Mouse (Mus musculus) c-Kit-positive CD71-positive TER-119-positive erythroid progenitor cells, embryonic 14.5 days (primary cell): ENCODE data around the gene Eif2b4.

Experiments used
- DNase-seq: peaks from one replicate; pipeline ENCODE4 v3.0.0-alpha.2; 2013; ENCODE audit warnings: low spot score

Gene Eif2b4

GRCm38 (mm10) chr5:31154152-31154553, 39.1 kb downstream of the Eif2b4 start, which contains the start of gene Mpv17:
Gene Mpv17 (minus strand): TSS chr5:31154251.
- DNase-seq = peak; percentile 58

GRCm38 (mm10) chr5:31153516-31154151, 39.6 kb downstream of the Eif2b4 start:
- DNase-seq = no peak

GRCm38 (mm10) chr5:31151746-31152145, 41.5 kb downstream of the Eif2b4 start:
- no peak for DNase-seq

DNA sequence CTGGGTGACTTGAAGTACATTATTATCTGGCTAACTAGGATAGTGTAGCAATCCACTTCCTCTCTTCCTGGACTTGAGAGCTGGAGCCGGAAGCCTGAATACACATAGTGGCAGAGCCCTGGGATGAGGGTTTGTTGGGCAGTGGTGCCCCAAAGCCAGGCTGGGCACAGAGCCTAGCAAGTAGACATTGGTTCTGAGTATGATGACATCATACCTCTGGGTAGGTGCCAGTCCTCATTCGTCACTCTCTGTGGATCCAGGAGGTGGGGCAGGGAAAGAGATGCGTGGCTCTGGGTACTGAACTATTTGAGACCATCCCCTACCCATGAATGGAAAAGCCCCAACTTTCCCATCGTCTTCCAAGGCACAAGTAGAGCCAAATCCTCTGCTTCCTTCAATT, 43.4 kb downstream of the Eif2b4 start:
- DNase-seq = no peak

DNA sequence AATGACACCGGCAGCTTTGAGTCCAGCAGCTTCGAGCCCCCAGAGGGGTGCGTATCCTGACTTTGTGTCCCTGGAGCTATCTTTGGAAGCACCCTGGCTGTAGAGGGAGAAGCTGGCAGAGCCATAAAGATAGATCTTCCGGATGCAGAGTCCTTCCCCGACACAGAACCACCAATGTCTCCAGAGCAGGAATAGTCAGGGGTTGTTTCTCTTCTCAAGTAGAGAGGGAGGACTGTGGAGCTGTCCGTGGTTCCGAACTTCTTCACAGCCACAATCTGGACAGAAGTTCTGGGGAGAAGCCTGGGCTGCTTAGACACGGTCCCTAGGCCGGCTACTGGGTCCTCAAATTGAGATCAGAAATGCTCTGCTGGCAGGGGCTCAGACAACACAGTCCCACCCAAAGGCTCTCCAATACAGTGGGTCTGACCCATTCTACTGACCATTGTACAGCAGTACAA, 54.2 kb downstream of the Eif2b4 start:
- no peak for DNase-seq

DNA sequence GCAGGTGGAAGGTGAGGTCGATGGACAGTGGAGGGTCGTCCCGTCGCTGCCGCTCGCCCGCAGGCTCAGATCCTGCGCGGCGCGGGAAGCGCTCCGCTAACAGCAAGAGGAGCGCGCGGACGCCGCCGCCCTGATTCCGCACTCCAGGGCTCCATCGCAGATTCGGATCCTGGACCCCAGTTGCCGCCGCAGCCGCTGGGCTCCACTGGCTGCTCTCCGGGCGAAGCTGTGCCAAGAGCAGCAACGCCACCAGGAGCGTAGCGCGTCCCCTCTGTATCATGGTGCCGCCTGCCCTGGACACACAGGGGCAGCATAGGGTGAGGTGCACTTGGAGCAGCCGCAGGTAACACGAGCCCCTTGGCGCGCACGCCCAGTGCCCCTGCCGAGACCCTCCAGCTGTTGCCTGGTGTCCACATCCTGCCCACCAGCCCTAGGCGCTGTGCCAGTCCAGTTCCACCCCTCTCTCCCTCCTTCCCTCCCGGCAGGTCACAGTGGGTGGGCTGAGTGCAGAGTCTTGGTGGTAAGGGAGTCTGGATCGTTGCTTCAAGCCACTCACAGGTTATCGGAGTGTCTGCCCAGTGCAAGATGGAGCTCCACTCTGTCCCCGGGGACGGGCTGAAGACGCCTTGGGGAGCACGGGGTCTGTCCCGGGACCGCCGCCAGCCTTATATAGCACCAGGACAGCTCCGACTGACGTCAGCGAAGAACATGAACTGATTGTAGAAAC, 54.8 kb downstream of the Eif2b4 start, which contains the start of gene Ucn:
Gene Ucn, minus strand, starts transcription at position 589 of the 727 bp plus-strand sequence.
- no peak for DNase-seq

GRCm38 (mm10) chr5:31137658-31138057, 55.6 kb downstream of the Eif2b4 start:
- DNase-seq = no peak
